Mouse (Mus musculus): ENCODE data around the gene Rrnad1.

Gene Rrnad1

DNA sequence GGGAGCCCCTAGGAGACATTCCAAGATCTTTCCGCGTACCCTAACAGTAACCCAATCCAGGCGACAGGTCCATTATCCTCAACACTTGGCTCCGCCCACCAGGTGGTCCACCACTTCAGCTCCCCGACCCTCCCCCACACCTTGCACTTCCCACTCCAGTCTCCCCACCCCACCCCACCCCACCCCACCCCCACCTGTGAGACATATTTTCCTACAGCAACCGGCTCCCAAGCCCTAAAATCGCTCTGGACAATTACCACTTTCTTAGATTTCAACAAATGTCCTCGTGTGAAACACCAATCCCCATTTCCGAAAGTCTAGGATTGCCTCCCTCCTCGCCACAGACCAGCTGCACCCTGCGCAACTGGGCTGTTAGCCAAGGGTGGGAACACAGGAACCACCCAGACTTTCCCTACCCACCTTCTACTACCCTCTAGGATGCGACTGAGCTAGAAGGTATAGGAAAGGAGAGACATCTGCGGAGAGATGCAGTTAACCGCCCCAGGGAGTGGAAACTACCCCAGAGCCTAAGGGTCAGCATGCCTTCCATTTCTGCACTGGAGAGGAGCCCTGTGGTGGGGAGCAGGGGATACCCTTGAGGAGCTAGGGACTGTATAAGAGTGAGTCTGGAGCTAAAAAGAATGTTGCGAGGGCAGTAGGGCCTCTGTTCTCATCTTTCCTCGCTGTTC lies 18.9 kb upstream of the Rrnad1 start:
- no peak for DNase-seq (ENCODE audit: low spot score in 2 of 2)

DNA sequence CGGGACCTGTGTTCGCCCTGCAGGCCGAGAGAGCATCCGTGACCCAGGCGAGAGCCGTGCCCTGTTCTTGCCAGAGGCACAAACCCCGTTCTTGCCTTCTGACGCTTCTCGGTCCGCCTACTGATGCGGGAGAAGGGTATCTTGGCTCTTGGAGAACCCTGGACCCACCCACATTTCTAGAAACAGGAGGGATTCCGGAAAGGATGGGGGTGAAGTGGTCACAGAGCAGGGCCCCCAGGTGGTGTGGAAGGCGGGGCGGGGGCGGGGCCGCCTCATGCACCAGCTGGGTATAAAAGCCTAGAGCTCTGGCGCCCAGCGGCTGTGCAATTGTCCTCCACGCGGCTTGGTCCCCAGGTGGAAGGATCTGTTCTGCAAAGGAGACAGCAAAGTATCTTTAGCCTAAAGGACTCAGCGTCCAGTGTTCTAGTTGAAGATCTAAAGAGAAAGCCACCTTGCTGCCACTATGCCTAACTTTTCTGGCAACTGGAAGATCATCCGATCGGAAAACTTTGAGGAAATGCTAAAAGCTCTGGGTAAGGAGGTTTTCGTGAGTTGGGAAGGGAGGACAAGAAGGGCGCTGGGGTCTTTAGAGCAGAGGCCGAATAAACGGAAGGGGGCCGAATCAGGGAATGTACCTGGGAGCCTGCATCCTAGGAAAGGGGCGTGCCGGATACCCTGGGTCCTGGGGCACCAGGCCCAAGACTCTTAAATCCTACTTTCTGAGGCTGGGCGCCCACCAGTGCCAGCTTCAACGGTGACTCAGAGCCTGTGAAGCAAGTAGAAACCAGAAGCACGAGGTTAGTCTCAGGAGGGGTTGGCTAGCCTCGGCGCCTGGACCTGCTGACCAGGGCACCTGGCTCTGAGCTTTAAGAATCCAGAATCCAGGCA lies 18.1 kb upstream of the Rrnad1 start, which contains the start of gene Crabp2:
Gene Crabp2, plus strand, starts transcription at position 289 of the 888 bp plus-strand sequence.
- DNase-seq (ENCODE audit: low spot score in 2 of 2) = no peak

DNA sequence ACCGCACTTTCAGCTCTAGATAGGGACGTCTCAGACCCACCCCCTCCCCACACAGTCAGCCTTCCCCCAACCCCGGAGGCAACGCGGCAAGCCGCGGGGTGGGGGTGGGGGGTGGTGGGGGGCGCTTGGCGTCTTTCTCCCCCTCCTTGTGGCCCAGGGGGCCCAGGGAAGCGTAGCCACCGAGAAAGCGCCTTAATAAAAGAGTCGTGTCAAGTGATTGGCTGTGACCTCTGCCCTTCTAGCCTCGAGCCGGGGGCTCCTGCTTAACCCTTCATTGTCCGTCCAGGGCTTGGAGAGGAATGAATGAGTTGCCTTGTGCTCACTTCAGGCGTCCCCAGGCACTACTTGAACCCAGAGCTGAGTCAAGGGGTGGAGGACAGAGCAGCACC lies 17.3 kb upstream of the Rrnad1 start:
- DNase-seq (ENCODE audit: low spot score in 2 of 2) = no peak

DNA sequence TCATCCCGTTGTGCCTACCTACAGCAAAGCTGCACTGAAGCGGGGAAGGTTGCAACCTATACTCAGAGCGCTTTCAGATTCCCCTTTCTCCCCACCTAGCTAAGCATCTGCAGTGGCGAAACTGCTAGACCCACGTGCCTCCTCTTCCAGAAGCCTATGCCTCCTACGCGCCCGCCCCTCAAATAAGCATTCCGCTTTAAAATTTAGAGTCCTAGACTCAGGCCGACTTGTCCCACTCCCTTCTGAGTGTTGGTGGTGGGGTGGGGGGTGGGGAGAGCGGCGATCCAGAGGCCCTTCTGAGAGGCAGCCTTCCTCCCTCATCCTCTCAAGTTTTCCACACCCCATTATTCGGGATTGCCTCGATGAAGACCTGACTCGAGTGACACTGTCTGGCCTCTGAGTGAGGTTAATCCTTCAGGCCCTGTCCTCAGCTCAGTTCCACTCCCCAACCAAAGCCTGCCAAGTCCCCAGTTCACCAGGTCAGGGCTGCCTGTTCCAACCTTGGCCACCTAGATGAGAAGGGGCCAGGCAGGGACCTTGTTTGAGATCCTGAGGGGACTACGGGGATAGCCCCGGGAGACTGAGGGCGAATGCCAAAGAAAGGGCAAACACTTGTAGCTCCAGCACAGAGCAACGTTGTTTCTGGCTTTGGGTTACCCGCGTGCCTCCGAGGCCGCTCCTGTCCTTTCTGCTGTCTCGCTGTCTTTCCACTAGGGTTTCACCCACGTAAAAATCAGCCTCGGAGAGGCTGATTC lies 16.7 kb upstream of the Rrnad1 start:
- no peak for DNase-seq (ENCODE audit: low spot score in 2 of 2)

DNA sequence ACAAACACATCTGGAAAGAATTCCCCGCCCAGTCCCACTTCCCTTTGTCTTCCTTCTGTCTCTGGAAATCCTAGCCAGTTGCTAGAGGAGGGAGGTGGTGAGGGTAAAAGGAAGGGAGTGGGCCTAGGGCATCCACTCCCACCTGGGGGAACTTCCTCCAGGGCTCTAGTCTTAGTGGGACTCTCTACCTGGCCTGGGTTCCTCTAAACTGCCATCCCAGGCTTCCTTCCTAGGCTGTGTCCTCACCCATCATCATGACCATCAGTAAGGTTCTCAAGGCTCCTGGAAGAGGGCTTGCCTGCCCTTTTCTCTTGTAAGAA lies 16.0 kb upstream of the Rrnad1 start:
- DNase-seq (ENCODE audit: low spot score in 2 of 2) = no peak

DNA sequence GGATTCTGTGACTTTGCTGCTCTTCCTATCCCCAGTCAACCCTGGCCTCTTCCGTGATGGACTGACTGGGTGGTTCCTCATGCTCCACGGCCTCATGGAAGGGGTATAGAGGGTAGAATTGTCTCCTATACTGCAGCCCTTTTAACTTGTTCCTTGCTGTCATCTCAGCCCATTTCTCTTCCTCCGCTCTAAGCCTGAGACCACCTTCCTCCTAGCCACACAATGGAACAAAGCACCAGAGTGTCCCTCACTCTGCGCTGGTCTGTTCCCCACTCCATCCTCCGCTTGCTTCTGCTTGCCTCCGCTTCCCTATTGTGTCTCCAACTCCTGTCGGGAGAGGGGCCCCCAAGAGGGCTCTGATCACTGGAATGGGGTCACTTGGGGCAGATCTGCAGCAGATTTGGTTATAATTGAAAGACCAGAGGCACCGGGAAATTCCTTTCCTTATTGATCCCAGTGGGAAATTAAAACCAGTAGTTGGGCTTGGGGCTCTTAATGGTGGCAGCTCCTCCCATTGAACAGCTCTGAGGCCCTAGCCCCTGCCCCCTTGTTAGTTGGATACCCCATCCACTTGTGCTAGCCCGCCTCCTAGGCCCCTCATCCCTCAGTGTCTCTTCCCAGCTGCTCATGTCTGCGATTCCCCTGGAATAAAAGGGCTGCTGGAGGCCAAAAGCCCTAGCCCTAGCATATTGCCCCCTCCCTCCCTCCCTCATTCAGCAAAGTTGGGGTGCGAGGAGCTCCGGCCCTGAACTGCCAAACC lies 15.4 kb upstream of the Rrnad1 start:
- no peak for DNase-seq (ENCODE audit: low spot score in 2 of 2)

DNA sequence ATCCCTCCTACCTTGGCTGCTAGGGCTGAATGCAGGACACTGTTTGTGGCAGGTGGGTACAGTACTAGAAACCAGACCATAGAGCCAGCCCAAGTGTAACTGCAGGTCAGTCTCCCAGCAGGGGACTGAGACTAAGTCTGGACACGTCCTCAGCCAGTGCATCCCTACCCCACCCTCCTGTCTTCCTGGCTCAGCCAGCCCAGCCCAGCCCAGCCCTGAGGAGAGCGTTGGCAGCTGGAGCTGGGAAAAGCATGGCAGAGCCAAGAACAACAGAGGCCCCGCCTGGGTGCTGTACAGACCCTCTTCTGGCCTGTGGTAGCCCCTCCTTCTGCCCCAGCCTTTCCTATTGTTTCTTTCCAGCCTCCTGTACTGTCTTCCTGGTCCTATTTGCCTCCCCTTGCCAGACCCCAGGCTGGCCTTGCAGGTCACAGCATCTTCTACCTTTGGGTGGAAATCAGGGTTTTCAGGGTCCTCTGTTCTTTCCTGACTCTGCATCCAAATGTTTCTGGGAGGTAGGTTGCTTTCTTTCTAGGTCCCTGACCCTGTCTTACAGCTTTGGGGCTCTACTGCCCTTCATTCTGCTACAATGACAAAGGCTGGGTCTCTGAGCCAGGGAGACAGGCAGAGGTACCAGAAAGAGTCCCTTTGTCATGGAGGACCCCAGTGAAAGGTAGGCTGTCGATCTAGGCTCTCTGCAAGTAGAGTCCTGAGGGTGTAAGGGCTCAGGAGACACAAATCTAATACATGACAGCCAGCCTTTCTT lies 14.5 kb upstream of the Rrnad1 start:
- DNase-seq (ENCODE audit: low spot score in 2 of 2) = no peak

DNA sequence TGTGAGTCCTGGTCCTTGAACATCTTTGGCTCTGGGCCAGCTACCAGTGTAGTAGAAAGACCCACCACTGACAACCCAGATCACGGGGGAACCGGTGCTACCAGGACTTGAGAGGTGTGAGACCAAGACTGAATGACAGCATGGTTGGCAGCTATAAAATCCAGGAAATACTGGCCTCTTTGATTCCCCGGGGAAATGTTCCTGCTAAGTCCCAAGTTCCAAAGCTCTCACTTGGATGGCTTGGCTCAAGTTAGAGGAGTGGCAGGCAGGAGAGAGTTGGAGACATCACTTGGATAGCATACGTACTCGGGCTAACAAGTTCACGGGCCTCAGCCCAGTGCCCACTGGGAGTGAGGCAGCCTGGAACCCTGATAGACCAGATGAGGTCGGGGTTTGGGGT lies 13.1 kb upstream of the Rrnad1 start:
- no peak for DNase-seq (ENCODE audit: low spot score in 2 of 2)

DNA sequence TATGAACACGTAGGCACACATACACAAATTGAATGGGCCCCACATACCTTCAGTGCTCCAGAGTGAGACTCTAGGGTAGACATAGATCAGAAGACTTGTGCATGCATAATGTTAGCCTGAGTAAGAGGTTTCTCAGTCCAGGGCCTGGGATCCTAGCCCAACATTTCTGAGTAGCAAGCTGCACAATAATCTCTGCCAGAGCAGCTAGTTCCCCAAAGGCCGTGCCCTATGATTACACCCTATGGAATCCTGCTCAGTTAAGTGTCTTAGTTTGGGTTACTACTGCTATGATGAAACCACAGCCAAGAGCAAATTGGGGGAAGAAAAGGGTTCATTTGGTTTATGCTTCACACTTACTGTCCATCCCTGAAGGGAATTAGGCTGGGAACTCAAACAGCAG lies 12.0 kb upstream of the Rrnad1 start:
- DNase-seq (ENCODE audit: low spot score in 2 of 2) = no peak

DNA sequence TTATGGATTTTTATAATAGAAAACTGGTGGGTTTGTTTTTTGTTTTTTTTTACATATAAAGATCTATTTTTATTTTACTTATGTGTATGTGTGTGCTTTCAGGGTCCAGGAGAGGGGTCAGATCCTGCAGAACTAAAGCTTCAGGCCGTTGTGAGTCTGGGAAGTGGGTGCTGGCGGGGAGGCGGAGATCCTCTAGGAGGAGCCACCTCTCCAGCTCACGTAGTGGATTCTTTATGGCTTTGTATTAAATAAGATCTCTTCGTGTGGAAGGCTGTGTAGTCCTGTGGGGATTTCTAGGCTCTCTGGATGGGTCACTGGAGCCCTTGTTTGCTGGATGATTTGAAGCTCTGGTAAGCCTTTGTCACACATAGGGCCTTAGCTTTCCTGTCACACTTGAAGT lies 10.1 kb upstream of the Rrnad1 start:
- no peak for DNase-seq (ENCODE audit: low spot score in 2 of 2)

DNA sequence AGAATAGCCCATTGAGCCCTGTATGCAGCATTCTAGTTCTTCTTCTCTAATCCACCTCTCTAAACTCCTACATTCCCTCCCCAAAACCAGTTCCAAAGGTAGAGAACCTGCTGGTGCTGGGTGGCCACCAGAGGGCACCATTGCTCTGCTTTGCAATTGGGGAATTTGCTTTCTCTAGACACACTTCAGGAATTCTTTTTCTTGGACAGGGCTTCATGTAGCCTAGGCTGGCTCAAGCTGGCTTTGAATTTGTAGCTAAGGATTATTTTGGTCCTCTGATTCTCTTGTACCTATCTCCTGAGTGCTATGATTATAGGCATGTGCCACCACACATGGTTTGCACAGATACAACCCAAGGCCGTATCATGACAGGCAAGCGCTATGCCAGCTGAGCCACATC lies 5.3 kb upstream of the Rrnad1 start:
- DNase-seq (ENCODE audit: low spot score in 2 of 2) = peak; percentile 52 to 77

DNA sequence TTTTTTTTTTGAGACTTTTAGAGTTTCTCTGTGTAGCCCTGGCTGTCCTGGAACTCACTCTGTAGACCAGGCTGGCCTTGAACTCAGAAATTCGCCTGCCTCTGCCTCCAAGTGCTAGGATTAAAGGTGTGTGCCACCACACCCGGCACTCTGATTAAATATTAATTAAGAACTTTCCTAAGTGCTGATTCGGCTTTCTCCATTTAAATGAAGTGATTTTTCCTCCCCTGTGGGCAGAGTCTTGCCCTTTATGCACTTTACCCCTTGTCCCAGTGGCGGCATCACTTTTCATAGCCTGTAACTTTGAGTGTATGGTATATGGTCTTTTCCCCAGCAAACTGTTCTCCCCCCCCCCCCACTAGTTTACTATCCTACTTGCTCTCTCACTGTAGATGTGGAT lies 4.7 kb upstream of the Rrnad1 start:
- no peak for DNase-seq (ENCODE audit: low spot score in 2 of 2)

DNA sequence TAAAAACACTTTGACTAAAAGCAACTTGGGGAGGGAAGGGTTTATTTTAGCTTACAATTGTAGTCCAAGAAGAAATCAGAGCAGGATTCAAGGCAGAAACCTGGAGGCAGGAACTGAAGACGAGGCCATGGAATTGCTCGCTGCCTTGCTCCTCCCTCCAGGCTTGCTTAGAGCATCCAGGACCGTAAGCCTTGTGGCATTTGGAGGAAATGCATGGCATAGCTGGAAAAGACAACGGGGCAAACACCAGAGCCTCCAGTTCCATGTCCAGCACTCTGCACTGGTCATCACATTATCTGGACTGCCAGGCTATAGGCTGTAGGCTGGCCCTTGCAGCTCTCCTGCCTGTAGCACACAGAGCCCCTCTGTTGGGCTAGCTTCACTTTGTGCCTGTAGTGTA lies 4.0 kb upstream of the Rrnad1 start:
- no peak for DNase-seq (ENCODE audit: low spot score in 2 of 2)

DNA sequence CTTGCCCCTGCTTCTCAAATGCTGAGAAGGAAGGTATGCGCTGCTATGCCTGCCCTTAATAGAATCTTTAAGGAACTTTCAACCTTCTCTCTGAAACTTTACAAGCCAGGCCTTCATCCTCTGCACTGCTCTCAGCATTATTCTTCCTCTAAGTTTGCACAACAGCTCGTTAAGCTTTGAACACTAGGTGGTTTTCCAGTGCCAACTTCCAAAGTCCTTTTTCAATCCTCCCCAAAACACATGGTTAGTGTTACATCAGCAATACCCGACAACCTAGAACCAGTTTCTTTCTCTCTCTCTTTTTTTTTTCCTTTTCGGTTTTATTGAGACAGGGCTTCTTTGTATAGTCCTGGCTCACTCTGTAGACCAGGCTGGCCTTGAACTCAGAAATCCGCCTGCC lies 3.5 kb upstream of the Rrnad1 start:
- no peak for DNase-seq (ENCODE audit: low spot score in 2 of 2)

DNA sequence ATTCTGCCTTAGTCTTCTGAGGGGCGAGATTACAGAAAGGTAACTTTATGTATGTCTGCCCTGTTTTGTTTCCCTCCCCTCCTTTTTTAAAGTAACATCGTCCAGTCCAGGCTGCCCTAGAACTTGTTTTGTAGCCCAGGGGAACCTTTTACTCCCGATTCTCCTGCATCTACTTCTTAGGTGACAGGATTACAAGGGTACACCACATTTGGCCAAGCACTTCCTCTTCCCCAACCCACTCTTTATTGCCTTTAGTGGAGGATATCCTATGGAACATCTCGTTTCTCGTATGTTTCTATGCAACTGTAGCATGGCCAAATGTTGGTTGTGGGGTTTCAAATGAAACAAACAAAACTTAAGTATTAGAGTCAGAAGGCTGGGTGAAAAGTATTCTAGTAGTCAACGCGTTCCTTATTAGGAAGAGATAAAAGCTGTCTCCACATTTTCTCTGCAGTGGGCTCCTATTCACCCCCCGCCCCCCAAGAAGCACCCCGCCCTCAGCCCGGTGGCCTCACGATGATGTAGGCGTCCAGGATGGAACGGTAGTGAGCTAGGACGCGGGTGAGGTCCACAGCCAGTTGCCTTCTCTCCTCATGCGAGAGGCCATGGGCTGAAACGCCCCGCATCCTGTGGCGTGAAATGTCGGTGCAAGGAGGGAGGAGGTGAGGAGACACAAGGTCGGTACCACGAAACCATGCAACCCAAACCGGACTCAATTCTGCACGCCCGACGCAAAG lies 1.0 kb downstream of the Rrnad1 start:
- no peak for DNase-seq (ENCODE audit: low spot score in 2 of 2)

DNA sequence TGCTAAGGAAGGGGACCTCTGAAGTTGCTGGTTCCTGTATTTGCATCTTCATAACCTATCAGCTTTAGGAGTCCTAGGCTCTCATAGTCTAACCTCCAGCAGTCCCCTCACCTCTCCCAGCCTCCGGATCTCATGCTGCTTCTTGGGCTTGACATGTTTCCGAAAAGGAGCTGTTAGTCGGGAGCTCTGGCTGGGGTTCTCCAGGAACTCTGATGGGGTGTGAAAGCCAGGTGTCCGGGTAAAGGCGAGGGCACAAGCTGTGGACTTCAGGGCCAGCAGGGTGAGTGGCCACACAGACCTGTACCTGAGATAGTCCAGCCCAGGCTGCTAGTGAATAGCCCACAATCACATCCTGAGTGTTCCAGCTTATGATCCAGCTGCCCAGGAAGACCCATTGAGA lies 3.1 kb downstream of the Rrnad1 start:
- no peak for DNase-seq (ENCODE audit: low spot score in 2 of 2)

DNA sequence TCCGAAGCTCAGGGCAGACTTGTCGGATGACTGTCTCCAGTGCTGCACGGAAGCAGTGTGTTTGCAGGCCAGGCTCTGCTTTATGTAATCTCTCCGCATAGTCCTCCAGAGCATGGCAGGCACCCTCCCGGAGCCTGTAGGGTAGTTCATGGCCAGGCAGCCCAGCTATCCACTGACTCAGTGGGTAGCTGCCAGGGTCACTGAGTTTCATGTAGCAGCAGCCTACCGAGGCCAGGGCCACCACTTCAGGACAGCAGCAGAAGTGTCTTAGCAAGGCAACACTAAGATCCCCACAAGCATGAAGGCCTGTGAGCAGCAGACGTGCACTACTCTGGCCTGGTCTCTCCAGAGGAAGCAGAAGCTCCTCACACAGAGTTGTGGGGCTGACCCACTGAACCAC lies 5.5 kb downstream of the Rrnad1 start:
- DNase-seq (ENCODE audit: low spot score in 2 of 2) = no peak

DNA sequence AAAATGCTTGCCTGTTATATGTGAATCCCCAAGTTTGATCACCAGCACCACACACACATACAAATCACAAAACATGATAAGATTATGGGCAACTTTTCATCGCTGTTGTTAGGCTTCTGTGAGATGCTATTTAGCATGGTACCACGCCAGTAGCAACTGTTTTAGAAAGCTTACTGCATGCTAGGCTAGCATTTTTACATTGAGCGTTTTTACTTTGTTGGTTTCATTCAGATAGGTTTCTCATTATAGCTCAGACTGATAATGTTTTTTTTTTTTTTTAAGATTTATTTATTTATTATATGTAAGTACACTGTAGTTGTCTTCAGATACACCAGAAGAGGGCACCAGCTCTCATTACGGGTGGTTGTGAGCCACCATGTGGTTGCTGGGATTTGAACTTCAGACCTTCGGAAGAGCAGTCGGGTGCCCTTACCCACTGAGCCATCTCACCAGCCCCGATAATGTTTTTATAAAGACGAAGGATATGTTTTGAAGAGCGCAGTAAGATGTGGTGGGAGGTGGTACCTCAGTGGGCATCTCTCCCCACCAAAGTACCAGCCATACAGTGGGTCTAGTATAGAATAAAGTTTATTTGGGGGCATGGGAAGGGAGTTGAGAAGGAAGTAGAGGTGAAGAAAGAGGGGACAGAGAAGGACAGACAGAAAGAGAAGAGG lies 10.1 kb downstream of the Rrnad1 start:
- no peak for DNase-seq (ENCODE audit: low spot score in 2 of 2)

DNA sequence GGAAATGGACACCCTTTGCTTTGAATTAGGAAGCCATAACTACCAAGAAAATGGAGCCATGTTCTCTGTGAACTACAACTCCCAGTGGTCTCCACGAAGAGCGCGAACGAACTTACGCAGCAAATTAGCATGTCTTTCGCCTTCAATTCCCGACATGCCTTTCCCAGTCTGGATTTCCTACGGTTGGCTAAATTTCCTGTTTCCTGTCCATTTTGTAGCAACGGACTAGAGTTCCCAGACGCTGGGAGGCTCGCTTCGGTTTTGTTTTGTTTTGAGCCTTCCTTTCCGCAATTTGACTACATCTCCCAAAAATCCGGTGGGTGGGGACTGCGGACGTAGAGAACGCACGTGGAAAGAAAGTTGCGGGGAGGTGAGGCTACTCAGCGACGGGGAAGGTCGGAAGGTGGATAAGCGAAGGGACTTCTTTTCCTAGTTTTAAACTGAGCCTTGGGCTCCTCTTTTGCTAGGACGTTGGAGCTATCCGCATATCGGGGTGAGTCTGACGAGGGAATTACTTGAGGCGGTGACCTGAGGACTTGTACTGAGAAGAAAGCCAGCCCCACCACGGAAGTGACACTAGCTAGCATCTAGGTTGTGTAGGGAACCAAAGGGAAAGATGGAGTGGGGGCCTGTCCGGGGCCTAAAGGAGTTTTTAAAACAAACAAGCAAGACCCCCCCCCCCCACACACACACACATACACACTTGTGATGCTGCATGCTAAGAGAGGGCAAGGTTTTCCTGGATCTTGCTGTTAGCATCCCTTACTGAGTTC lies 11.0 kb downstream of the Rrnad1 start, which contains the start of gene Mrpl24:
Gene Mrpl24, plus strand, starts transcription at position 171 of the 773 bp plus-strand sequence.
- peak; percentile 73 to 84 for DNase-seq (ENCODE audit: low spot score in 2 of 2)

All from frontal cortex, postnatal 14 days (tissue).